Mouse (Mus musculus) Muller cell, postnatal 12 days (primary cell): Measurements from ENCODE around the gene Fbxo39.

Source experiments
- DNase-seq: peaks from one replicate; pipeline ENCODE4 v3.0.0-alpha.2; 2015; ENCODE audit errors: inconsistent ontology term

The Fbxo39 gene

DNA sequence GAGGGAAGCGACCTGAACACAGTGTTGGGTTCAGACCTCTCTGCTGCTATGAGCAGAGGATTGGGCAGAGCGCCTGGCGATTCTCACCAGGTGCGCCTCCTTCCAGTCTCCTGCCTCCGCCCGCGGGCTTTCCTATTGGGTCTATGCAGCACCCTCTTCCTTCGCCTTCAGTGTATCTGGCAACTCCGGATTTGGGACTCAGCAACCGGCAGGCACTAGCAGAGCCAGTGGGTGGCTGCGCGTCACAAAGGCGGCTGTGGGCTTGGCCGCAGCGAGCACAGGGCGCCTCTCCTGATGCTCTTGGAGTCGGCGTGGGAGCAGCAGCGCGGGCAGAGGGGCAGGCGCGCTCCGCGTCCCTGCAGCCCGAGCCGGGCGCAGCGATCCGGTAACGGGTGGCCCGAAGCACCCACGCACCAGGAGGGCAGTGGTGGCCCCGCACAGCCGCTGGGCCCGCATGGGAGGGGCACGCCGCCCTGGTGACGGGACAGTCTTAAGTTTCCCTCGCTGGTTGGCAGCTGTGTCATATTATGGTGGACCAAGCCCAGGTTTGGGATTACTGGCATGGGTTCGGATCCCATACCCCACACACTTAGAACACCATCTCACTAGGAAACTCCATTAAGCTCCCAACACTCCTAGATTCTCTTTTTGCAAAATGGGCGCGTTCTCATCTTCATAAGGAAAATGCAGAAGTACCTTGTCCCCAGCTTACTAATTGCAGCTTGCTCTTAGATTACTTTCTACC, at the start of gene Fbxo39:
Gene Fbxo39, plus strand, starts transcription at position 294 of the 745 bp plus-strand sequence.
- DNase-seq = peak; percentile 22

DNA sequence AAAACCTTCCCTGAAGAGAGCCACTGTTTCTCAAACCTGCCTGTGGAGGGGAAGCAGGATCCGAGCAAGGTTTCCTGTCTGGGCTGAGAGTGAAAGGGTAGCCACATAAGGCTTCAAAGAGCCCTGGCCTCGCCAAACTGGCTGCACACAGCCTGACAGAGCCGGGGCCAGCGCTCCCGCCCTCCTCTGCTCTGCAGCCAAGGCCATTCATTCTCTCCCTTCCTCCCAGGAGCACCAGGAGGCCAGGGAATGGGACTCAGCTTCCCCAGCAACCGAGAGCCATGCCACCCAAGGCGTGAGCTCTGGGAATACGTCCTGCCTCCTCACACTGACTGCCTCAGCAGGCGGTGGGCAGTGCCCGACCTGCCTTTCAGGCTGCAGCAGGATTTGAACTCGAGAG, 48.8 kb upstream of the Fbxo39 start:
- DNase-seq = peak; percentile 40

DNA sequence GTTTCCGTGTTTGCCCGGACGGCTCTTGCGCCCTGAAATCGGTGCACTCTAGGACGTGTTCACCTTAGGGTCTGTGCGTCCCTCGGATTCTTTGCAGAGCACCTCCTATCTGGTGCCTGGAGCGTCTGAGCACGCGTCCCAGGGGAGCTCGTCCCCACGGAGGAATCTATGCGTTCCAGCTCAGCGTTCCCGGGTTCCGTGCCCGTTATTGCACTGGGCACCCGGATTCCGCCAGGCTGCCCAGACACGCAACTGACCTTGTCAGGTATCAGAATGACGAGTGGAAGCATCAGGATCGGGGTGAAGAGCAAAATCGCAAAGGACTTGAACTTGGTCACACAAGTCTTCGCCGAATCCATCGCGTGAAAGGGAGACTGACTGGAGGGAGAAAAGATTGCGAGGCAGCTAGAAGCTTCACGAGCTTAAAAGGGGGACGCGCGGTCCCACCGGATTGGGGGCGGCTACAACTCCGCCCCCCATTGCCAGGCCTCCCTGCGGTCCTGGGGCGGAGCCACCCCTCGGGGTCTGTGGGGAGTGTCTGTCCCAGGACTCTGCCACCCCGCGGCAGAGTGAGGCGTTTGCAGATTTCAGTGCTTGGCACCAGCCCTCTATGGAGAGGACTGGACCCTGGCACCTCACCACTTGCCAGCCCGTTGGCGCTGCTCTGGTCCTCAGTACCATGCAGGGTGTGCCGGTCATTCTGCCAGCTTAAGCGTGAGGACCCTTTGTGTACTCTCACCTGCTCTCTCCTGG, 47.9 kb upstream of the Fbxo39 start:
- DNase-seq = peak; percentile 89

- DNase-seq = no peak
These were observed 47.2 kb upstream of the Fbxo39 start, which contains the start of gene Slc13a5 for GRCm38 (mm10) chr11:72266960-72267560. TSS of gene Slc13a5 (minus strand) at chr11:72267222.

DNA sequence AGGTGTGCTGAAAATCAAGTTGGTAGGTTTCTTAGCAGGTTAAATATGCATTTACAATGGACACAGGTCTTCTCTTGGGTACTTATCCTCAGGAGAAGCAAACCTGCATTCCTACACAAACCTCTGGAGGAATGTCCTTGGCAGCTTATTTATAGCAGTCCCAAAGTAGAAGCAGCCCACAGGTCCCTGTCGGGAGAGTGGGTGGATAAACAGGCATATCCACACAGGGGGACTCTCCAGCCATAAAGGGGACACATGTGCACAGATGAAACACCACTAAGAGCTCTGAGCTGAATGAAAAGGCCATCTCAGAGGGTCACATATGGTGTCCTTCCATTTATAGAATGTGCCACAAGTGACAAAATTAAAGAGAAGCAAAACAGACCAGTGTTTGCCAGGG, 42.5 kb upstream of the Fbxo39 start:
- no peak for DNase-seq

GRCm38 (mm10) chr11:72273341-72273740, 40.9 kb upstream of the Fbxo39 start:
- no peak for DNase-seq

DNA sequence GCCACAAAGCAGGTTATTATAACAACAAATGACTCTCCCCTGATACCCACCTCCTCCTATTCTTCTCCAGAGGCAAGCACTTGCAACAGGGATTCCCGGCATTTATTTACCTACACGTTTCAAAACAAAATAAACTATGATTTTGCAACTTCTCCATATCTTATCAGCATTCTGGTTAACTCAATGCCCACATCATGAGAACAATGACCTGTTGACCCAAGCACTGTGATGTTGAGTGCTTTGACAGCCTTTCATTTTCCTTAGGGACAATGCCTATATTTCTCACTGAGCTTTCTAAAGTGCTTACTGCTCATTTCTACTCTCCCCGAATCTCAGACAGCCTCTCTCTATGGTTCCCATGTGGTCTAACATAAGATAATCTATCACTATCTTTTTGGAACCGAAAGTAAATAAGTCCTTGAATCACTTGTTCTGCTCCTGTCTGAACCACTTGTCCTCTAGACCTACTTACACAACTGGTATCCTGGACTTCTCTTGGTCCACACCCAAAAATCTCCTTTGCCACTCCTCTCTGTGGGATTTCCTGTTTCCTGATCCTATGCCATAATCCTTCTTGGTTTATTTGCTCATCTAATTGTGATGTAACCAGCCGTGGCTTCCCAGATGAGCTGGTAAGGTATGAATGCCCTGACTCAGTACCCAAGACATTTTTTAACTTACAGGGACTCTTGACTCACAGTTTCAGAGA, 32.9 kb upstream of the Fbxo39 start:
- DNase-seq = no peak

DNA sequence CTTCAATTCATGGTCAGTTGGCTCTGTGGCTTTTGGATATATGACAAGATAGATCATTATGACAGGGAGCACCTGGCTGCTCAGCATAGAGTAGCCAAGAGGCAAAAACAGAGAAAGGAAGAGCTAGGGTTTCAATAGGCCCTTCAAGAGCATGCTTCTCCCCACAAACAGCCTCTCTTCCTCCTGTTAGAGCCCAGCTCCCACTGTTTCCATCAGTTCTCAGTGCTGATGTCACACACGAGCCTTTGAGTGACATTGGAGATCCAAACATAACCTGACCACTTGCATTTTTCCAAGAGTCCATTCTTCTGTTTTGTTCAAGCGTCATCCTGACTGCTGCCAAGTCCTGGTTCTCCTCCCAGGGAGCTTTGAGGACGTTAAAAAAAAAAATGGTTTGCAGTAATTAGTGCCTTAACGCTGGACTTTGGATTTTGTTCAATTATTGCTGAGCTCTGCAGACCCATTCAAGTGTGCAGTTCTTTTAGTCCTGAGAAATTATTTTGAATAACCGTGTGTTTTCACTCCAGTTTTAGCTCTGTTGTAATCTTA, 32.3 kb upstream of the Fbxo39 start:
- peak; percentile 88 for DNase-seq

DNA sequence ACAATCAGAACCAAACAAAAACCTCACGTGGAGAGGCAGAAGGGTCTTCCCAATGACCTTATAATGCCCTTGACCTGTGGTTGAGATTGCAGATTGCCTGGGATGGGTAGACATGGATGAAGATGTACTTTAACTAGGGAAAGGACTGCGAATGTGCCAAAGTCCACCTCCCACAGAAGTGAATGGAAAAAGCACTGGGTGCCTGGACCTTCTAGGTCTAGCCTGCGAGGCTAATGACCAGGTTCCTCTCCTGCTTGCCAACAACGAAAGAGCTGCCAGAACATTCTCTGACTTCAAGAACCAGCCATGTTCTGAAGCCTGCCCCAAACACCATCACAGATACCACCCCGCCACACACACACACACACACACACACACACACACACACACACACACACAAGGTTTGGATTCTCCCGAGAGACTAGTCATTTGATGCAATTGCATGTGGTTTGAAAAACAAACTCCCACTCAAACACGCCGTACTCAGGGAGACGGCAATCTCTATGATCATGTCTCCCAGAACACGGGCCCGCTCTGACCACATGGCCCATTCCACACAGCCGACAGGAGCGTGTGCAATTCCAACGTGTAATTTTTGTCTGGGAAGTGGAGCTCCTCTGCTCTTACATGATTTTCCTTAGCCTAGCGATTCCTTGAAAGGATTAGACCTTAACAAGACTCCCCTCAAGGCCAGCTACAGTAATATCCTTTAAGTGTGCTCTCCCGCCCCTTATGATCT, 30.6 kb upstream of the Fbxo39 start:
- no peak for DNase-seq

DNA sequence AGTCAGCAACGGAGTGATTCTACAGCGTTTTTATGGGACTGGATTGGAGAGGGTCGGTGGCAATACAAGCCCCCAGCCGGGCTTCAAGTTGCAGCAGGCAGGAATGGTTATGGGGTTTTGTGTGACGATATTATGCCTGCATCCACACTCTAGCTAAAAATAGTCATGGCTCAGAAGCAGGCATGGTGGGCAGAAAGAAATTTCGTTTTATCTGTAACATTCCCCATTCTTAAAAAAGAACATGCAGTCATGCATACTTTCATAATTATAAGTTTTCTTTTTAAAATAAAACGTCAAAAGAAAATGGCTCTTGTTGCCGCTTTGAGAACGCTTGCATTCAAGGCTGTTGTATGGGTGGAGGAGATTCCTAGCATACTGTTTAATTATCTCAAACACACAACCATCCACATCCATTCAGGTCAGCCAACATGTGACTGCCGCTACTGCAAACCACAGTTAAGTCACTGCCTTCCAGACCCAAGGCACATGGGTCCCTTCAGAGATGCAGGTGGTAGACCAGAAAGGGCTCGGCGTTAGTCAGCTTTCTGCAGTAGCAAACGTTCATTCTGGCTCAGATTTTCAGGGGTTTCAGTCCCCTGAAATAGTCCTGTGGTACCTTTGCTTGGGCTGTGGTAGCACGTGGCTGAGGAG, 29.6 kb upstream of the Fbxo39 start:
- no peak for DNase-seq

DNA sequence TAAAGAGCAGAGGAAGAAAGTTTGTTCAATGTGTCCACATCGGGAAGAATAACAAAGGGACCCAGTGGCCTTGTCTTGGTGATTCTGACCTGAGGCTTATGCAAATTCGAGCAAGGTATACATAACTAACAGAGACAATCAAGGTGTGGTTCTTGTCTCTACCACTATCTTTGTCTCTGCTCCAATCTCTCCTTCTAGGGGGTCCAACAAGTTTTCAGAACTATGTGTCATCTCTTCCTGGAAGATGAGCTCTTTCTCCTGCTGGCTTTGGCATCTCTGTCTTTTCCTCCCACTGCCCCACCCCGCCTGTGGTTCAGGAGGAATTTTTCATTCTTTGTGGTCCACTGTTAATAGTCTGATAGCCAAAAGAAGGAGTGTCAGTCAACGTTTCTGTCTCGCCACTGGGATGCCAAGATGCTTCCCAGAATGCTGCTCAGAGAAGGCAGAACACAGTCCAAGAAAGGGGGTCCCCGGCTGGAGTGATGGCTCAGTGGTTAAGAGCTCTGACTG, 28.2 kb upstream of the Fbxo39 start:
- peak; percentile 84 for DNase-seq

- DNase-seq = no peak
These were observed 27.6 kb upstream of the Fbxo39 start for GRCm38 (mm10) chr11:72286651-72287050.

DNA sequence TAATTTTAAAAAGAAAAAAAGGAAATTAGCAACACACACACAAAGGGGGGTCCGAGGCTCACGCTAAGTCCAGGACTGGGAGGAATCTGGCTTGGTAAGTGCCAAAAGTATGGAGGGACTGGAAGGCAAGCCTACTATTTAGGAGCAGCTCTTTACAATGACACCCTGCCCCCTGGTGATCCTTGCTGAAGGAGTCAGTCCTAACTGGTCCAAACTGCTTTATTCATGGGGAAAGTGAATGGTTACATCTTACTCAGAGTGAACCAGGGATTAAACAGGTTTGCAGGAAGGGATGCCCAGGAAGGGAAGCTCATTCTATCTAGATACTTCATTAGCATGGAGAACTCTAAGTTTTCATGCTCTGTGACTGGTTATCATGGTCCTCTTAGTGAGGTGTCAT, 27.1 kb upstream of the Fbxo39 start:
- no peak for DNase-seq

DNA sequence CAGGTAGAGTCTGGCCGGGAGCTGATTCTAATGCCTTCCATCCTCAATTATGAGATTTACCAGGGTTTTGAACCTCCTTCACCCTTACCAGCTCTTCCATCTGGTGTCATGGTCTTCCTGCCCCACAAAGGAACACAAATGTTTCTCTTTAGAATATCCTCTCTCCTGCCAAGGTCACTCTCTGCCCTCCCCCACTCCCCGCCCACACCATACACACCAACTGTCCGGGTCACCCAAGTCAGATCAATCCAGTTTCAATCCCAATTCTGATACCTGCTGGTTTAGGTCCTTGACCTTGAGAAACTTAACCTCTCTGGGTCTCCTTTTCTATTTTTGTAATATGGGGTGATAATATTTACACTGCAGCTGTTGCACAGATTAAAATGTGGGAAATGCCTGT, 26.7 kb upstream of the Fbxo39 start:
- DNase-seq = no peak

DNA sequence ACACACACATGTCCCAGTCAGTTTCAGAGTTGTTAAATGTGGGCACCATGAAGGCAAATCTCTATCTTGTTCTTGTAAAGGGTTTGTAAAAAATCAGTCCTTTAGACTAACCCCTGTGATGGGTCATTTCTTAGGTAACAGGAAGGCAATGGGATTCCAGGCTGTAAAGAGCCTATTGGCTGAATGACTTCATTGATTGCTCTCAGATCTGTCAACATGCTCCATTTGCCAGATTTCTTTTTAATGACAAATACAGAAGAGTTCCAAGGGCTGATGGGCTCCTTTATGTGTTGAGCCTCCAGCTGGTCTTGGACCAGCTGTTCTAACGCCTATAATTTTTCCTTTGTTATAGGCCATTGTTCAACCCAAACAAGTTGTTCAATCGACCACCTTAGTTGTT, 21.1 kb upstream of the Fbxo39 start:
- DNase-seq = no peak

DNA sequence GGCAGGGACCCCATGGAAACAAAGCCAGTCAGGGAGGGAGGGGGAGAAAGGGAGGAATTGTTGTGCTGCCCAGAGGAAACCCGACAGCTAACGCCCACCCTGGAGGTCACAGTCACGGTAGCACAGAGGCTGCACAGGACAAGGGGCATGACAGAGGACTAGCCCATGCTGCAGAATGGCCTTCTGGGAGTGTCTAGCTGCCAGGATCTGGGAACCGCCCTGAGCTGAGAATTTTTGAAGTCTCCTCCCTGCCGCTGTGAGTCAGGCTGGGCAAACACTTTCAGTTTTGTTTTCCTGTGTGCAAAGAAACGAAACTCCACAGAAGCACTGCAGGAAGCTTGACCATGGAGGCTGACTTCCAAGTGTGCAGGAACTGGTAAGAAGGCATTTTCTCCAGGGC, 12.9 kb upstream of the Fbxo39 start, which contains the start of gene Xaf1:
Gene Xaf1, plus strand, starts transcription at position 296 of the 400 bp plus-strand sequence.
- DNase-seq = peak; percentile 79

DNA sequence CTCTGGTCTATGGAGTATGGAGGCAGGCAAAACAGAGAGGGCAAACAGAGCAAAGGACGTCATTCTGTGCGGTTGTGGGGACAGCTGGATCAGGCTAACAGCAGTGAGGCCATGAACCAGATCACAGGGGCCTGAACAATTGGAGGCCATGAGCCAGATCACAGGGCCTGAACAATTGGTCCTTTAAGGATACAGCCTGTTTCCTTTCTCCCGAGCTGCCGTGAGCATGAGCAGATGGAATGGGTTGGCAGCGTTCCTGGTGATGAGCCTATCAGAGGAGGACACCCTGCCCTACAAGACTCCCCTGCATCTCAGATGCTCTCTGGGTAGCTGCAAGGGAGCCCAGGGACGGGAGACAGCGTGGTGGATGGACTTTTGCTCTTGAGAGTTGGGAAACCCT, 12.0 kb upstream of the Fbxo39 start:
- peak; percentile 77 for DNase-seq

DNA sequence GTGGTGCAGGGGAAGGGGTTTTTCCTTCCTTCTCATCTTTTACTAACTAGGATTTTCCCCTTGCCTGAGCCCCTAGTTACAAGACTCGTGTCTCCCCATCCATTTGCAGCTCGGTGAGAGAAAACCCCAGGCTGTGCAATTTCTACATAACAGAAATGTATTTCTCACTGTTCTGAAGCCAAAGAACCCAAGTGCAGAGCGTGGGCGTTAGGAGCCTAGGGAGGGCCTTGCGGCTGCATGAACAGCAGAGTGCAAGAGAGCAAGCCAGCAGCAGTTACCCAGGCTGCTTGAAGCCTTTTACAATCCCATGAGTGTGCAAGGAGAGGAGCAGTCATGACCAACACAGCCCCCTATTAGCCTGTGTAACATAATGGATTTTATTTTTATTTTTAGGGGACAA, 6.8 kb upstream of the Fbxo39 start:
- no peak for DNase-seq

DNA sequence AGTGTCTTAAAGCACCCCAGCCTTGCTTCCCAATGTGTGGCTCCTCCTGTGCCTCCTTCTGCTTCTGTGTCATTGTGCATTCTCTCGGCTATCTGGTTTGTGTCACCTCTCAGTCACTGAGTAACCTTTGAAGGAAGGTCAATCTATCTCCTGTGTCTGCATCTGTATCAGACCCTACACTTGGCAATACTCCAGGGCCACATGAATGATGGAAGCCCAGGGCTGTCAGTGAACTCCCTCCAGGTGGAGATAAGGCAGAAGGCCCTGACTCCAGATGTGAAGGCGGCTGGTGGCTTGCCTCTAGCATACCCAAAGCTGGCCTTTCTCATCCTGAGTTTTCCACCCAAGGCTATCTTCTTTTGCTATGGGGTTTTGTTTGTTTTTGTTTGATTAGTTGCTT, 5.3 kb upstream of the Fbxo39 start:
- no peak for DNase-seq

DNA sequence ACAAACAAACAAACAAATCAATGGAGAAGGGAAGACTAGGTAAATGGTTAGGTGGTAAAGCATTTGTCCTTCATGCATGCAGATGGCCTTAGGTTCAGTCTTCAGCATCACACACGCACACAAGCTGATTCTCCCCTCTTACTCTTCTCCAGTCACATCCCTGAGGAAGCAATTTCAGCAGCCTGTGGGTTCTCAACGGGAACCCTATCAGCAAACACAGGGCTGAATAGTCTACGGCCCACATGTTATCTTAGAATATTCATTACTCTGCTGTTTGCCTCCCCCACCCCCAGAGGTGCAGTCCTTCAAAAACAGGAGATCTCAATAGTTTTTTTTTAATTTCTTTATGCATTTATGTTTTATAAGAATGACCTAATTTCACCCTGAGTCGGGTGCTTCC, 3.8 kb upstream of the Fbxo39 start:
- no peak for DNase-seq
